Mouse (Mus musculus): ENCODE measurements around the gene Hectd1. TPM values are rescaled to one million over a fixed set of nuclear protein-coding genes. Genes with fewer than 3 reads are reported as not detected.

Hectd1 gene
- polyA plus RNA-seq (2016; fragmentation: Nextera tagmentation; extraction: Ambion mirVana), result 32.0 and 39.5 TPM in 2 replicates

DNA sequence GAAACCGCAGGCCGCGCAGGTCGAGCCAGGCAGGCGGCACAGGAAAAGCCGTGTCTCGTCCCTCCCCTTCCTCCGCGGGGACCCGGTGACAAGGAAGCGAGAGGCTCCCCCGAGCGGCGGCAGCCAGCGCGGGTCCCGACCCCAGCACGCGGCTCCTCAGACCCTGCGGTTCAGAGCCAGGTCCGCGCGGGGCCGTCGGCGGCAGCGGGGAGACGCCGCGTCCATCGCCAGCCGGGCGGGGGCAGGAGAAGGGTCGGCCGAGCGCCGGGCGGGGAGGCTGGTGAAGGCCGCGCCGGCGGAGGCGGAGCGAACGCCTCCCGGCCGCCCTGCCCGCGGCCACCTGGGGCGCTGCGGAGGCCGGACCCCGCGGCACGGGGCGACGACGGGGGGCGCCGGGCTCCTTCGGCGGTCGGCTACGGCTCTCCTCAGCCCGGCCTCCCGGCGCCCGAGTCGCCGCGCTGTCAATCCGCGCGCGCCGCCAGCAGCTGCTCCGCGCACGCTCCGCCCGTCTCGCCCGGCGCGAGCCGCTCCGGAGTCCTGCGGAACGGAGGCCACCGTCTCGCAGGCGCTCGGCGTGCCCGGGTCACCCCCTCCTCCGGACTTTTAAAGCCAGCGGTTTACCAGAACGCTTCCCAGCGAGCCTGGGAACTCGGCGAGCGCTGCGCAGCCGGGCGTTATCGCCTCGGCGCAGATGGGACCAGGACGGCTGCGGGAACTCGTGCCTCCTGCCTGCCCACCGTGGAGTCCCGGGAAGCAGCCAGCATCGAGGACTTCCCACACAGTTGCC, at the start of gene Hectd1:
Gene Hectd1 (minus strand): TSS at position 247 of the 787 bp plus-strand sequence.
- Histone ChIP-seq H3K27me3 (ENCODE audit: low read depth, poor library complexity, severe bottlenecking) (no peaks in the 10 kb centered on the region), H3K36me3 (peaks cover 26% of the 10 kb centered on the region), H3K9me3 (replicated peaks) (no peaks in the 10 kb centered on the region), H3K4me1 (peaks cover 11% of the 10 kb centered on the region), H3K27ac (peak within 1 kb of the TSS; percentile 99), H3K4me3 (peak within 1 kb of the TSS; percentile 92)
- WGBS, result under 1% methylated on average over 102 of the region's 114 CpGs
- peak; percentile 89 for DNase-seq (ENCODE audit: low spot score)

DNA sequence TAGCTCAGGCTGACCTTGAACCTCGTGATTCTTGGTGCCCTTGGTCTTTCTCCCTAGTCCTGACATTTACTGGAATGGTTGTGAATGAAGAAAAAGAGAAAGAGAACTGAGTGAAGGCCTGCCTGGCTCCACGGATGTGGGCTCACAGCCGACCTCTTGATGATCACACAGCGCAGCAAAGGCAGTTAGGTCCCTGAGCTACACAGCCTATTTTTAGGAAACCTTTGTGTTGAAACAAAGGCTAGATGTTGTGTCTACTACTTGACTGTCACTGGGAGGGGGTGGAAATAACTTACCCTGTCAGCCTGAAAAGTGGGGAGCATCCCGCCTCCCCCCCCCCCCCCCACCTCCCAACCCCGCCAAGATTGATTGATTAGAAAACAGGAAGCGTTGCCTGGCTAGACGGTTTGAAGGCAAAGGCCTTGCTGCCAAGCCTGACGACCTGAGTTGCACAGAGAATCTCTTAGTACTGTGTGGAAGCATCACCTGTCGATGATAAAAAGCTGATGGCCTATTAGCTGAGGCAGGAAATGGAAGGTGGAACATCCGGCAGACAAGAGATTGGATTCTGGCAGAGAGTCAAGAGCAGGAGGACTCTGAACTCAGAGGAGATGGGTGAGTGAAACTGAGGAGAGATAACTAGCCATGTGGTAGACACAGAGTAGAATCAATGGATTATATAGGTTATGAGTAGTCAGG, 42.3 kb upstream of the Hectd1 start:
- WGBS, result 72% methylated on average over 11 of the region's 11 CpGs
- Histone ChIP-seq H3K27me3 (ENCODE audit: low read depth, poor library complexity, severe bottlenecking) (no peaks in the 10 kb centered on the region), H3K9me3 (replicated peaks) (no peaks in the 10 kb centered on the region), H3K36me3 (peaks cover 9% of the 10 kb centered on the region), H3K4me1 (peaks cover 17% of the 10 kb centered on the region), H3K27ac (no peak overlapping the region), H3K4me3 (no peak overlapping the region)
- DNase-seq (ENCODE audit: low spot score), result no peak

DNA sequence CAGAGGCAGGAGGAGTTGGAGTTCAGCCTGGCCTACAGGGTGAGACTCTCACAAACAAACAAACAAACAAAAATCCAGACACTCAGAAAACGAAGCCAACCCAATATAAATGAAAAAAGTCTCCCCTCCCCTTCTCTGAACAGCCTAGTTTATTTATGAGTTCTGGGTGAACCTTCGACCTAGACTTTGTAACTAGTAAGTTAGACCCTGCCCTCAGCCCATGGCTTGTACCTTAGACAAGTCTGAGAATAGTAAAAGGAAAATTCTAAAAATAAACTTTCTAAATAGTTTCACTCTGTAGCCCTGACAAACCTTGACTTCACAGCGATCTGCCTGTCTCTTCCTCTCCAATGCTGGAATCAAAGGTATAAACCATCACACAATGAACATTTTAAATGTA, 40.2 kb upstream of the Hectd1 start:
- no peaks in the 10 kb centered on the region for H3K9me3 ChIP-seq (replicated peaks)
- H3K27ac ChIP-seq, result no peak overlapping the region
- H3K27me3 ChIP-seq (ENCODE audit: low read depth, poor library complexity, severe bottlenecking), result no peaks in the 10 kb centered on the region
- 68% methylated on average over 3 of the region's 3 CpGs for WGBS
- H3K36me3 ChIP-seq, result no peaks in the 10 kb centered on the region
- no peak overlapping the region for H3K4me3 ChIP-seq
- peaks cover 35% of the 10 kb centered on the region for H3K4me1 ChIP-seq
- no peak for DNase-seq (ENCODE audit: low spot score)

DNA sequence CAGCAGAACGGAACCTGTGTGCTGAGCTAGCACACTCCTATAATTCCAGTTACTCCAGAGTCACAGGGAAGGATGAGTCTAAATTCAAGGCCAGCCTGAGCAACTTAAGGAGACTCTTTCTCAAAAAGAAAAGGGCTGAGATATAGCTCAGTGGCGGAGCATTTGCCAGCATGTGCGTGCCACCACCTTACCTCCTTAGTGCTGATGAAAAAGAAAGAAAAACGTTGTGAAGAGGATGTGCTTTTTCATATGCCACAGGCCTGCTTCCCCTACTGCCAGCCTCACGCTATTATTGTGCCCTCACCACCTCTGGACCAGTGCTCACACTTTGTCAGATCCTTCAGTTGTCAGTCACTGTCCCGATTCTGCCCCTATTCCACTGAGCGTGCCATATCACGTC, 37.7 kb upstream of the Hectd1 start:
- Histone ChIP-seq H3K27me3 (ENCODE audit: low read depth, poor library complexity, severe bottlenecking) (no peaks in the 10 kb centered on the region), H3K9me3 (replicated peaks) (no peaks in the 10 kb centered on the region), H3K4me1 (peaks cover 37% of the 10 kb centered on the region), H3K36me3 (no peaks in the 10 kb centered on the region), H3K4me3 (no peak overlapping the region), H3K27ac (no peak overlapping the region; the same call in 1 of the 2 replicates)
- 84% methylated on average over 8 of the region's 8 CpGs for WGBS
- DNase-seq (ENCODE audit: low spot score), result no peak

DNA sequence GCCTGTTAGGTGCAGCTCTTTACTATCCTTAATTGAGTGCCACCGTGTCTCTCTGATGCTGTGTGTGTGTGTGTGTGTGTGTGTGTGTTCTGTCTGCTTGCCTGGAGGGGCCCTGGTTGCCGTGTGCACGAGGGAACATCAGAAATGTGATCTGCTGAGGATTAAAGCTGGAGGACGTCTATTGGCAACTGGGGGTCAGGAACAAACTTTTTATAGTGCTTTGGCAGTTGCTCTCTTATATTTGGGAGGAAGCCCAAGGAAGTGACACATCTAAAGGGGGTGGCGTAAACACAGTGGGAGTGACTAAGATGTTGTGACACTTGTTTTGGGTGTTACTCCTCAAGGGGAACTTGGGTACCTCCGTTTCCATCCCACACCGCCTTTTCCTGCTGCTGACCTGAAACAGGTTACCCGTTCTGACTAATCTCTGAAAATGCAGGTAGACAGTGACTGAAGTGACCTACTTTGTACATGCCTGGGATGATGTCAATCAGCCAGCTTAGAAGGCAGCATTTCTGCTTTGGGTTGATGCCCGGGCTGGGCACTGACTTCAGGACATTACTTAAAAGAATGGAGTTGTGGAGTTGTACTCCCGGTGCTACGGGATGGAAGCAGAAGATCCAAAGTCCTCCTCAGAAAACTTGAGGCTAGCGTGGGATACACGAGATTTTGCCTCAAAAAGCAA, 37.0 kb upstream of the Hectd1 start:
- no peak for DNase-seq (ENCODE audit: low spot score)
- no peaks in the 10 kb centered on the region for H3K36me3 ChIP-seq
- no peaks in the 10 kb centered on the region for H3K27me3 ChIP-seq (ENCODE audit: low read depth, poor library complexity, severe bottlenecking)
- no peak overlapping the region for H3K4me3 ChIP-seq
- no peaks in the 10 kb centered on the region for H3K9me3 ChIP-seq (replicated peaks)
- 71% methylated on average over 13 of the region's 13 CpGs for WGBS
- no peak overlapping the region for H3K27ac ChIP-seq
- peaks cover 33% of the 10 kb centered on the region for H3K4me1 ChIP-seq

DNA sequence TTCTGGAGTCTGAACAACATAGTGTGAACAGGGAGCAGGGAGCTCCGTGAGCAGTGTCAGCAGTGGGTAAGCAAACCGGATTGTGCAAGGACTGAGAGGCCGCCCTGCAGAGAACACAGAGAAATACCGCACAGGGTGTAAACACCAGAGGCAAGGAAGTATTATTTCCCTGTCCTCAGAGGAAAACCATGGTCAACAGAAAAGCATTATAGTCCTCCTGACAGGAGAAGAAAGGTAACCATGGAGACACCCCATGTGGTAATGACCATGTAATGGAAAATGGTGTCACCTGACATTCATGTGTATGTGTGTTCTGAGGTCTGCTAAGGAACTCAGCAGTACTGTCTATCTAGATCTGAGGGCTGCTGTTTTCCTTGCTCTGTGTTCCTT, 36.4 kb upstream of the Hectd1 start:
- Histone ChIP-seq H3K27ac (no peak overlapping the region), H3K4me3 (no peak overlapping the region), H3K27me3 (ENCODE audit: low read depth, poor library complexity, severe bottlenecking) (no peaks in the 10 kb centered on the region), H3K4me1 (peaks cover 30% of the 10 kb centered on the region), H3K36me3 (no peaks in the 10 kb centered on the region), H3K9me3 (replicated peaks) (no peaks in the 10 kb centered on the region)
- DNase-seq (ENCODE audit: low spot score), result no peak
- WGBS, result 73% methylated on average over 4 of the region's 4 CpGs

DNA sequence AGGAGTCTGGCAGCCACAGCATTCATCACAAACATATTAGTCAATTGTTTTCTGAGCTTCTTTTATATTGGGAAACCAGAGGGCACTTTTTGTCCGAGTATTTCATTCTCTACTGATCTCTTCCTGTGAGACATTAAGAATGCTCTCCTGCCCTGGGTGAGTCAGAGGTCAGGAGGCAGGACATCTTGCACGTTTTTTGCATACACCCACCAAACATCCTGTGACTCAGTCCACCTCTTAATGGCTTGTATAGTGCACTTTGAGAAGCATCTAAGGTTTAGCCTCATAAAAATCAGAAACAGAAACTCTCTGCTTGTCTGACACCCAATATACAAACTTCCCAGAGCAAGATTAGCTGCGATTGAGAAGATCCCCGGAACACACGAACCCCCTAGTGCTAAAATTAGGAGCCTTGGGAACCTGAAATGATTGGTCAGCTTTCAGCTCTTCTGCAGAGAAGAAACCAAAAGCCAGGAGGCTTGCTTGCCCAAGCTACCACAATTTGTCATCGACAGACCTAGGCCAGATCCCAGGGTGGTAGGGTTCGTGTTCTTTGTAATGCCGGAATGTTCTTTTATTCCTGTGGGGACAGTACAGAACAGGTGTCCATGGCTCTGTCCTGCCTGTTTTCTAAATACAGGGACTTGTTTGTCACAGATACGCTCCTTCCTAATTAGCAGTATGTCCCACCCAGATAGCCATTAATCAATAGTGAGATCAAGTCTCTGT, 35.9 kb upstream of the Hectd1 start:
- DNase-seq (ENCODE audit: low spot score), result no peak
- Histone ChIP-seq H3K9me3 (replicated peaks) (no peaks in the 10 kb centered on the region), H3K27me3 (ENCODE audit: low read depth, poor library complexity, severe bottlenecking) (no peaks in the 10 kb centered on the region), H3K36me3 (no peaks in the 10 kb centered on the region), H3K4me1 (peaks cover 26% of the 10 kb centered on the region), H3K4me3 (no peak overlapping the region), H3K27ac (no peak overlapping the region)
- 67% methylated on average over 9 of the region's 9 CpGs for WGBS

DNA sequence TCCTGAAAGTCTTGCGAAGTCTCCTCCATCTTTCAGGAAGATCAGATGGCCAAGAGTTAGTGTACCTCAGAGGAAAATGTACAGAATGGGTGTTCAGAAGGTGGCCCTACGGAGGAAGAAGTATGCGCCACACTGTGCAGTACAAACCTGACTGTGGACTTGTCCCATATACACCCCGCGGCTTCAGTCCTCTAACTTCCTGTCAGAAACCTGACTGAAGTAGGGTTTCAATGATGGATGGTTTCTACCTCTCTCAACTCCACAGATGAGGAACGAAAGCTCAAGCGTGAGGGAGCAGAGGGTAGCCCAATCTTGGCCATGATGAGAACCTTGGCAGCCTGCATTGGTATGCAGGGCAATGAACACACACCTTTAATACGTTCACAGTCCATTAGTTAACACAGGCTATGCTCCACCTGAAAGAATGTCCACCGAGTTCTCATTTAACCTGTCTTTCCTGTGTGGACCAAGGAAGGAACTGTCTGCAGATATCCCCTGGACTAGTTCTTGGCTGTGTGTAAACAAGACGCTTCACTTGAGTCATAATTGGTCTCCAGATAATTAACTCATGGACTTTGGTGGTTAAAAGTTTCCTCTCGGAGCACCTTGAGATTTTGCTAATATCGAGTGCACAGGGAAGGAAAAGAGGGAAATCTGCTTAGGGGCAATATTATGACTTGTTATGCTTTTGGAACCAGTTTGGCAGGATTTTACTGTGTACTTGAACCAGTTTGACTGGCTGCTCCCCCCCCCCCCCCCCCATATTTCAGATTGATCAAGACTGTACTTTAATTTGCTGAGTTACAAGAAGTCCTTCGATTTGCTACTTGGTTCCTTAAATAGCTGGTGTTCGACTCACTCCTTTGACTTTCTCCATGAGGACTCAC, 34.0 kb upstream of the Hectd1 start:
- H3K27ac ChIP-seq, result no peak overlapping the region
- DNase-seq (ENCODE audit: low spot score), result no peak
- 91% methylated on average over 14 of the region's 14 CpGs for WGBS
- H3K9me3 ChIP-seq (replicated peaks), result no peaks in the 10 kb centered on the region
- H3K36me3 ChIP-seq, result no peaks in the 10 kb centered on the region
- peaks cover 22% of the 10 kb centered on the region for H3K4me1 ChIP-seq
- no peaks in the 10 kb centered on the region for H3K27me3 ChIP-seq (ENCODE audit: low read depth, poor library complexity, severe bottlenecking)
- no peak overlapping the region for H3K4me3 ChIP-seq

DNA sequence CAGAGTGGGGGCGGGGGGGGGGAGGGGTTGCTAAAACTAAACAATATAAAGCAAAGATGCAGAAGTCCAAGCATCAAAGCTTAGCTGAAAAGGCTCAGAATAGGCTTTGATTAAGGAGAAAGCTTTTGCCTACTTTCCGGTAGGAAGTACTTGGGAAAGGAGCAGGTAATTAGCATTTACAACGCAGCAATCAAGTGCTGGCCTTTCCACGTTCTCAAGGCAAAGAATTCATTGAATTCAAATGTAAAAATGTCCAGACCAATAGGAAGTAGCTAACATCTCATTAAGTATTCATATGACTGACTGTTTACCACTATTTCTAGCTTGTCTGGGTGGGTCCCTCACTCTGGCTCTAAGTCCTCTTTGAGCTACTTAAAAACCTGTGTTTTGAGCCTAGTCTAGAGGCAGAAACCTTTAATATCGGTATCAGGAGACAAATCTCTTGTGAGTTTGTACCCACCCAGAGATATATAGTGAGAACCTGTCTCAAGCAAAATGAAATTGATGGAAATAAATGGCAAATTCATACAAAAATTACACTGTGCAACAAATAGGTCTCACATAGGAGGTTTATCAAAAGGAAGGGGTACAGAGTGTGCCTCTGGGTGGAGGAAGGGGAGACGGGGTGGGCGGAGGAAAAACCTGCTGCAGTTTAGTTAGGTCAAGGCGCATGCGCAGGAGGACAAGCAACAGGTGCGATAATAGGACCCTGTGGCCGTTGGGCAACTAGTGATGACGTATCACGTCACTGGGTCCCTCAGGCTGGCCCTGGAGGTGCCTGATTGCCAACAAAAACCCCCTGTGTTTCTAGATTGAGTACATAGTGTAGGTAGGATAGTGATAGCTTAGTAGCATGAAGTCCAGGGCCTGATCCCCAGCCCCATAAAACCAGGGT, 29.0 kb upstream of the Hectd1 start:
- no peaks in the 10 kb centered on the region; the same call in 1 of the 2 replicates for H3K4me1 ChIP-seq
- no peak overlapping the region for H3K27ac ChIP-seq
- no peak for DNase-seq (ENCODE audit: low spot score)
- H3K4me3 ChIP-seq, result no peak overlapping the region
- no peaks in the 10 kb centered on the region for H3K27me3 ChIP-seq (ENCODE audit: low read depth, poor library complexity, severe bottlenecking)
- whole genome bisulfite sequencing, result 68% methylated on average over 13 of the region's 13 CpGs
- H3K36me3 ChIP-seq, result no peaks in the 10 kb centered on the region
- H3K9me3 ChIP-seq (replicated peaks), result no peaks in the 10 kb centered on the region

DNA sequence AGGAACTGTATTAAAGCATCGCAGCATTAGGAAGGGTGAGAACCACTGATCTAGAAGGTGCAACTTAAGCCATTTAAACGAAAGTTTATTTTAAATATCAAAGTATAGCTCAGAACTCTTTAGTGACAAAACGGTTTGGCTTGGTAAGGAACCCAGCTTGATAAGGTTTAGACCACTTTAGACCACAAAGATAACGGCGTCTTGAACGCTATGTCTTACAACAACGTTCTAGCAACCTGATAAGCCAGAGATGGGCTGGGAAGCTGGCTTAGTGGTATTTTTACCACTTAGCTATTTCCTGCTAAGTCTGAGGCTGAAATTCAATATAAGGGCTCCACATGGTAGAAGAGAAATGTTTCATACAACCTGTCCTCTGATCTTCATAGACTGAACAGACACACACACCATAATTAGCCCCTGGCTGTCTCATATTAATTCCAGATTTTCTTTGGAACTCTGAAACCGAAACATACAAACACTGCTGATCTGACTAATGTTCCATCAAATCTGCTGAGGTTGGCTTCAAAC, 27.5 kb upstream of the Hectd1 start:
- H3K27ac ChIP-seq, result no peak overlapping the region
- H3K4me3 ChIP-seq, result no peak overlapping the region
- 92% methylated on average over 8 of the region's 8 CpGs for WGBS
- no peaks in the 10 kb centered on the region; the same call in 1 of the 2 replicates for H3K4me1 ChIP-seq
- no peaks in the 10 kb centered on the region for H3K9me3 ChIP-seq (replicated peaks)
- H3K27me3 ChIP-seq (ENCODE audit: low read depth, poor library complexity, severe bottlenecking), result no peaks in the 10 kb centered on the region
- DNase-seq (ENCODE audit: low spot score), result no peak
- no peaks in the 10 kb centered on the region for H3K36me3 ChIP-seq

DNA sequence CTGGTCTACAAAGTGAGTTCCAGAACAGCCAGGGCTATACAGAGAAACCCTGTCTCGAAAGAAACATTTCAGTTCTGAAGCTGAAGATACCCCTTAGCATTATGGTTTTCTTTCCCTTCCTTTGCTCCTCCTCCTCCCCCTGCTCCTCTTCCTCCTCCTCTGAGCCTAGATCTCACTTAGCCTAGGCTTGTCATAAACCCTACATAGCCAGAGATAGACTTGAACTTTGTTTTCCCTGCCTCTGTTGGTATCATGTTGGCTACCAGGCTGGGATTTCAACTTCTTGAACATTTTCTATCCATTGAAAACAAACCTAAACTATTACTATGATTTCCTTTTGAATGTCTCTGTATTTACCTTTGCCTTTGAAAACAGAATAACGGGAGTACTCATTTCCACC, 26.5 kb upstream of the Hectd1 start:
- no peak for DNase-seq (ENCODE audit: low spot score)
- Histone ChIP-seq H3K9me3 (replicated peaks) (no peaks in the 10 kb centered on the region), H3K36me3 (no peaks in the 10 kb centered on the region), H3K27me3 (ENCODE audit: low read depth, poor library complexity, severe bottlenecking) (no peaks in the 10 kb centered on the region), H3K27ac (no peak overlapping the region), H3K4me1 (no peaks in the 10 kb centered on the region; the same call in 1 of the 2 replicates), H3K4me3 (no peak overlapping the region)
- 98% methylated on average over 2 of the region's 2 CpGs for WGBS
